Mouse (Mus musculus) cerebellum, postnatal 10 days (tissue): Measurements from ENCODE around the gene Hhatl.

Experiments
- DNase-seq, 2 experiments: peaks; one replicate each; pipeline ENCODE4 v3.0.0; 2021; ENCODE audit warnings: mixed read lengths in 2 of 2

Hhatl gene

GRCm38 (mm10) chr9:121759091-121760081 is 32.9 kb downstream of the Hhatl start, which contains the start of gene Zfp651:
Gene Zfp651 (plus strand): TSS chr9:121759330.
- peak; percentile 86 to 88 for DNase-seq

- DNase-seq = peak; percentile 48 to 53
Observed at GRCm38 (mm10) chr9:121757835-121758814, 34.2 kb downstream of the Hhatl start.

- DNase-seq = peak; percentile 49
Observed at GRCm38 (mm10) chr9:121757432-121757831, 34.9 kb downstream of the Hhatl start.

- DNase-seq = no peak
Observed at GRCm38 (mm10) chr9:121756785-121757184, 35.5 kb downstream of the Hhatl start.

- DNase-seq = no peak
Observed at GRCm38 (mm10) chr9:121754624-121755023, 37.7 kb downstream of the Hhatl start.

GRCm38 (mm10) chr9:121752774-121753173 is 39.5 kb downstream of the Hhatl start:
- no peak for DNase-seq

GRCm38 (mm10) chr9:121744051-121744450 is 48.3 kb downstream of the Hhatl start:
- DNase-seq = no peak

- no peak for DNase-seq
Observed at GRCm38 (mm10) chr9:121741168-121741567, 51.1 kb downstream of the Hhatl start.

- DNase-seq = no peak
Observed at GRCm38 (mm10) chr9:121740490-121740889, 51.8 kb downstream of the Hhatl start.
